Mouse (Mus musculus): Measurements from ENCODE around the gene Gm10376.
"Not testable (repeated sequence)": the region's sequence is repeated elsewhere in the genome, so short reads cannot be mapped to it uniquely, and the experiment has no call there.

- not testable (repeated sequence) for TF ChIP-seq CTCF (IDR thresholded peaks at IDR 0.05; ENCODE audit: insufficient read depth, low read length); POLR2A (IDR thresholded peaks at IDR 0.05; ENCODE audit: borderline replicate concordance, extremely low read depth, low read depth, low read length)
Observed at GRCm38 (mm10) chr14:43060179-43060578, 44.8 kb upstream of the Gm10376 start.

Data from lung, adult 2 months (tissue).